Mouse (Mus musculus): ENCODE measurements around the gene Fbxw26. TPM values are rescaled to one million over a fixed set of nuclear protein-coding genes. Genes with fewer than 3 reads are reported as not detected.
"Not testable (repeated sequence)": the region's sequence is repeated elsewhere in the genome, so short reads cannot be mapped to it uniquely, and the experiment has no call there.

Gene Fbxw26
- not detected for total RNA-seq (2021)
- long read RNA-seq, experiment 1, result 0 reads
- long read RNA-seq, experiment 2, result 0 reads

DNA sequence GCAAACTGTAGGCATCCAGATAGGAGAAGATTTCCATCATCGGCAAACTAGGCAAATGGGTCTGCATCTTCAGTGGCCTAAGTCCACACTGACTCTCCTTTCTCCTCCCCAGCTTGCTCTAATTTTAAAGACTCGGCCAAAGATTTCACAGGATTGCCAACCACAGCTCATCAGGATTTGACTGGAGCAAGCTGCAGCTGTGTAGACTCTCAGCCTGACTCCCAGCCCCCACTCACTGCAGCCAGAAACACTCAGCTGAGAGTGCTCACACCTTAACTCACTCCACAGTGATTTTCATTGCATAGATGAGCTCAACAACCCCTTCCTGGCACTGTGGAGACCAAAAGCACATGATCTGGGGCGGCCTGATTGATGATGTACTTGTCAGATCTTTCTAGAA, at the start of gene Fbxw26:
Gene Fbxw26, minus strand, starts transcription at position 101 of the 400 bp plus-strand sequence.
- DNase-seq, result not testable (repeated sequence)

DNA sequence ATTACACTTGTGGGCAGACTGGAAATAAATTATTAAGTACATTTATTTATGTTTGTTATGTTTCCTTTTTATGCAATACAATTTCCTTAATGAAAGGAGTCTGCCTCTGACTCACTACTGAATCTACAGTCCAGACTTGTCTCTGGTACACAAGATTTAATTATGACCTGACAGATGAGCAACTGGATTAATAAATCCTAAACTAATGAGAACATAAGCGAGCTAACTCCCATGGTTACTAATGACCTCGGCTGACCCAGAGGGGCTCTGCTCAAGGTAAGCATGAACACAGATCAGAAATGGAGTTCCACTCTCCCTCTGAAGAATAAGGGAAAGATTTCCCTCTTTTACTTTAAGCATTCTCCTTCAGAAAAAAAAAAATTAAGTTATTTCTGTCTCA, 49.3 kb upstream of the Fbxw26 start:
- DNase-seq, result no peak

- DNase-seq, result not testable (repeated sequence)
These were observed 44.7 kb upstream of the Fbxw26 start, which contains the start of gene Fbxw27 for GRCm38 (mm10) chr9:109790570-109790969. Gene Fbxw27 (minus strand): TSS chr9:109790670.

- peak; percentile 75 for DNase-seq
These were observed 21.0 kb upstream of the Fbxw26 start for GRCm38 (mm10) chr9:109766841-109767240.

GRCm38 (mm10) chr9:109702600-109702999, 43.3 kb downstream of the Fbxw26 start, which contains the start of gene Fbxw18:
Gene Fbxw18 (minus strand): TSS chr9:109702700.
- not testable (repeated sequence) for DNase-seq

GRCm38 (mm10) chr9:109685299-109685698, 60.6 kb downstream of the Fbxw26 start:
- peak; percentile 85 for DNase-seq

Other genes with a start within 250 kb of the Fbxw26 start
- not detected for gene Fbxw15, start 177.8 kb downstream of the Fbxw26 start, total RNA-seq (2021)
- not detected for gene Fbxw24, start 120.0 kb downstream of the Fbxw26 start, total RNA-seq (2021)
- not detected for gene Fbxw25, start 81.4 kb downstream of the Fbxw26 start, total RNA-seq (2021)
- under 1 TPM in 1 of 2 experiments, not detected in 1; 0.18 TPM for gene Fbxw18, start 43.4 kb downstream of the Fbxw26 start, total RNA-seq (2021)
- not detected for gene Fbxw27, start 44.6 kb upstream of the Fbxw26 start, total RNA-seq (2021)
- 10 to 100 TPM in 1 of 2 experiments, 1 to 10 TPM in 1; 9.6 to 15.5 TPM for gene Spink8, start 66.2 kb upstream of the Fbxw26 start, total RNA-seq (2021)
- gene Nme6, start 86.7 kb upstream of the Fbxw26 start, total RNA-seq (2021), result 10 to 100 TPM; 16.5 to 20.2 TPM
- 10 to 100 TPM; 10.7 to 12.7 TPM for gene Camp, start 103.5 kb upstream of the Fbxw26 start, total RNA-seq (2021)
- 10 to 100 TPM; 15.5 to 17.0 TPM for gene Cdc25a, start 129.5 kb upstream of the Fbxw26 start, total RNA-seq (2021)
- gene Map4, start 185.4 kb upstream of the Fbxw26 start, total RNA-seq (2021), result 100 to 1,000 TPM in 1 of 2 experiments, 10 to 100 TPM in 1; 83.5 to 132 TPM